ENCODE assay signal across 11 mouse cellular contexts in the genomic region with DNA sequence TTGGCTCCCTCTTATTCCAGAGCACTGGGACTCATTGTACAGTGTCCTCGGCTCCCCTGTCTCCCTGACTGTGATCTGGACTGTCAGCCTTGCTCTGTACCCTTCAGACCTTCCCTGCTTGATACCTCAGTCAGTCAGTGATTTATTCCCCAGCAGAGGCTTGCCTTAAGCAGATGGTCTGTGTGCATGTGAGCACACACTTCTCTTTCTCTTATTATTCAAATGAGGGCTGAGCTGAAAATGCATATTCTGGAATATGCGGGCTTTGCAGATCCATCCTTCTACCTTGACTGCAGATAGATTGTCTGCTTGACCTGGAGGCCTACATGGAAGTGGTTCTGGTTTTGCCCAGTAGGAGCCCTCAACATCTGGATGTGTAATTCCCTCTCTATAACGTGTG. TPM values are rescaled to one million over a fixed set of nuclear protein-coding genes. Genes with fewer than 3 reads are reported as not detected.
A peak's percentile ranks its signal among the peaks of the same experiment; 100 is the strongest.
DNase-seq lines count a peak whose midpoint lies in the region; ATAC-seq lines count a peak whose summit lies in the region.
"Had no signal": no experiment of that assay in that cellular context is flagged by ENCODE, and none has a peak within 500 bp of the region (broad histone marks: within the 10 kb centered on the region; RNA-seq: fewer than 3 reads in every experiment).

No protein-coding gene starts in this region.

- H3K4me1 ChIP-seq in heart, embryonic 11.5 days (ENCODE audit: control insufficient read depth, insufficient read depth, low read length), result peaks cover 40% of the 10 kb centered on the region
- peaks cover 25% of the 10 kb centered on the region for H3K4me1 ChIP-seq in embryonic facial prominence, embryonic 11.5 days (ENCODE audit: control insufficient read depth, insufficient read depth, low read length)
- H3K4me1 ChIP-seq in hindbrain, embryonic 11.5 days (replicated peaks; ENCODE audit: control insufficient read depth, insufficient read depth, low read length), result peaks cover 55% of the 10 kb centered on the region
- peaks cover 68% of the 10 kb centered on the region for H3K4me1 ChIP-seq in midbrain, embryonic 11.5 days (ENCODE audit: control insufficient read depth, insufficient read depth, low read length)

- ATAC-seq in heart, embryonic 11.5 days (replicated peaks; ENCODE audit: insufficient number of reproducible peaks, low FRiP score, low TSS enrichment), result no peak
- no peak for ATAC-seq in embryonic facial prominence, embryonic 11.5 days (replicated peaks; ENCODE audit: insufficient number of reproducible peaks, low FRiP score, low TSS enrichment, low read depth)
- ATAC-seq in hindbrain, embryonic 11.5 days (ENCODE audit: low FRiP score), result no peak
- no peak for ATAC-seq in midbrain, embryonic 11.5 days (ENCODE audit: low FRiP score)

- H3K27me3 ChIP-seq in heart, embryonic 11.5 days (ENCODE audit: control insufficient read depth, insufficient read depth, low read length), result no peaks in the 10 kb centered on the region
- H3K27me3 ChIP-seq in embryonic facial prominence, embryonic 11.5 days (ENCODE audit: control insufficient read depth, insufficient read depth, low read length), result no peaks in the 10 kb centered on the region
- no peaks in the 10 kb centered on the region for H3K27me3 ChIP-seq in hindbrain, embryonic 11.5 days (ENCODE audit: control insufficient read depth, insufficient read depth, low read length)
- H3K27me3 ChIP-seq in midbrain, embryonic 11.5 days (ENCODE audit: control insufficient read depth, insufficient read depth, low read length), result no peaks in the 10 kb centered on the region

- 81% methylated on average over 3 of the region's 3 CpGs for WGBS in heart, embryonic 11.5 days (ENCODE audit: insufficient replicate concordance)
- WGBS in embryonic facial prominence, embryonic 11.5 days, result 70% methylated on average over 3 of the region's 3 CpGs
- WGBS in hindbrain, embryonic 11.5 days, result 65% methylated on average over 3 of the region's 3 CpGs
- 67% methylated on average over 3 of the region's 3 CpGs for WGBS in midbrain, embryonic 11.5 days

- peaks cover 29% of the 10 kb centered on the region for H3K36me3 ChIP-seq in heart, embryonic 11.5 days (ENCODE audit: control insufficient read depth, insufficient read depth, low read length)
- no peaks in the 10 kb centered on the region for H3K36me3 ChIP-seq in embryonic facial prominence, embryonic 11.5 days (replicated peaks; ENCODE audit: control insufficient read depth, insufficient read depth, low read depth, low read length)
- H3K36me3 ChIP-seq in hindbrain, embryonic 11.5 days (ENCODE audit: control insufficient read depth, insufficient read depth, low read length), result 0 out of 2 replicates have a peak, but pooled peaks cover 2% of the 10 kb centered on the region
- H3K36me3 ChIP-seq in midbrain, embryonic 11.5 days (ENCODE audit: control insufficient read depth, insufficient read depth, low read length), result no peaks in the 10 kb centered on the region; the same call in 1 of the 2 replicates

- no peak overlapping the region for H3K4me2 ChIP-seq in heart, embryonic 11.5 days
- H3K4me2 ChIP-seq in embryonic facial prominence, embryonic 11.5 days (ENCODE audit: low read depth, low read length), result no peak overlapping the region
- H3K4me2 ChIP-seq in hindbrain, embryonic 11.5 days (replicated peaks; ENCODE audit: low read depth, low read length), result no peak overlapping the region
- H3K4me2 ChIP-seq in midbrain, embryonic 11.5 days, result no peak overlapping the region

- intact Hi-C loops in heart, postnatal 14 days (cut with DNase I), result no loop called here
- intact Hi-C loops in left cerebral cortex, postnatal 4 days (cut with DNase I), result no loop called here

- 0 out of 2 replicates have a peak overlapping the region, but pooled peaks have one; percentile 34 for H3K9ac ChIP-seq in heart, embryonic 11.5 days (ENCODE audit: low read depth, low read length)
- no peak overlapping the region for H3K9ac ChIP-seq in embryonic facial prominence, embryonic 11.5 days (replicated peaks; ENCODE audit: low read length)
- H3K9ac ChIP-seq in hindbrain, embryonic 11.5 days (ENCODE audit: low read depth, low read length), result peak overlapping the region; percentile 11; the same call in 1 of the 2 replicates
- H3K9ac ChIP-seq in midbrain, embryonic 11.5 days (ENCODE audit: low read length), result peak overlapping the region; percentile 4; the same call in 1 of the 2 replicates
- H3K9ac ChIP-seq: liver, embryonic 14.5 days had no signal

- no peak overlapping the region for H3K27ac ChIP-seq in heart, embryonic 11.5 days (ENCODE audit: low read depth, low read length)
- H3K27ac ChIP-seq in embryonic facial prominence, embryonic 11.5 days (replicated peaks; ENCODE audit: low read depth, low read length), result peak overlapping the region; percentile 49
- H3K27ac ChIP-seq in hindbrain, embryonic 11.5 days (ENCODE audit: low read depth, low read length), result peak overlapping the region; percentile 97
- H3K27ac ChIP-seq in midbrain, embryonic 11.5 days (ENCODE audit: low read depth, low read length), result peak overlapping the region; percentile 5; the same call in 1 of the 2 replicates
- H3K27ac ChIP-seq: liver, embryonic 14.5 days had no signal

- no peak overlapping the region for H3K4me3 ChIP-seq in heart, embryonic 11.5 days (ENCODE audit: low read depth, low read length)
- H3K4me3 ChIP-seq in embryonic facial prominence, embryonic 11.5 days (ENCODE audit: low read depth, low read length), result no peak overlapping the region
- 0 out of 2 replicates have a peak overlapping the region, but pooled peaks have one; percentile 3 for H3K4me3 ChIP-seq in hindbrain, embryonic 11.5 days (ENCODE audit: low read depth, low read length)
- no peak overlapping the region for H3K4me3 ChIP-seq in midbrain, embryonic 11.5 days (ENCODE audit: low read depth, low read length)

- no peak for DNase-seq in heart, postnatal 14 days
- no peak for DNase-seq in embryonic facial prominence, embryonic 11.5 days (ENCODE audit: low spot score)
- no peak for DNase-seq in hindbrain, embryonic 11.5 days (ENCODE audit: low spot score)
- no peak for DNase-seq in midbrain, embryonic 11.5 days (ENCODE audit: low spot score, missing footprints)
- no peak for DNase-seq in cerebellum, adult 9-10 months
- DNase-seq in left cerebral cortex, postnatal 4 days, result no peak
- no peak for DNase-seq in spleen, postnatal 10 days (ENCODE audit: low spot score in 2 of 2)
- DNase-seq: heart, postnatal 10 days; kidney, postnatal 4 days had no signal

- H3K9me3 ChIP-seq in heart, embryonic 11.5 days (replicated peaks; ENCODE audit: control insufficient read depth, low read length), result no peaks in the 10 kb centered on the region
- H3K9me3 ChIP-seq in embryonic facial prominence, embryonic 11.5 days (replicated peaks; ENCODE audit: control insufficient read depth, low read length), result no peaks in the 10 kb centered on the region
- H3K9me3 ChIP-seq in hindbrain, embryonic 11.5 days (ENCODE audit: control insufficient read depth, low read length), result no peaks in the 10 kb centered on the region
- no peaks in the 10 kb centered on the region for H3K9me3 ChIP-seq in midbrain, embryonic 11.5 days (ENCODE audit: control insufficient read depth, low read length)

RNA-seq across cellular contexts. Expression of gene Gpr84, which starts 12.4 kb away (rescaled TPM):
- 0.41 and 0.53 TPM in 2 replicates for polyA plus RNA-seq in heart, embryonic 11.5 days (2014; fragmentation: Nextera tagmentation; extraction: Ambion mirVana)
- not detected for total RNA-seq in heart, postnatal 14 days (2021)
- not detected in 2 replicates for polyA plus RNA-seq in embryonic facial prominence, embryonic 11.5 days (2014; fragmentation: Nextera tagmentation; extraction: Ambion mirVana)
- polyA plus RNA-seq in hindbrain, embryonic 11.5 days (2014; fragmentation: Nextera tagmentation; extraction: Ambion mirVana), result 0.11 and 0.34 TPM in 2 replicates
- polyA plus RNA-seq in midbrain, embryonic 11.5 days (2014; fragmentation: Nextera tagmentation; extraction: Ambion mirVana), result 0.12 and 0.23 TPM in 2 replicates
- total RNA-seq in left cerebral cortex, postnatal 4 days (2021), result under 1 TPM; 0.44 to 0.46 TPM
- total RNA-seq: heart, postnatal 10 days had no signal

RNA-seq across cellular contexts. Expression of gene Copz1, which starts 25.5 kb away (rescaled TPM):
- polyA plus RNA-seq in heart, embryonic 11.5 days (2014; fragmentation: Nextera tagmentation; extraction: Ambion mirVana), result 217 and 221 TPM in 2 replicates
- 10 to 100 TPM; 58.9 to 63.6 TPM for total RNA-seq in heart, postnatal 14 days (2021)
- polyA plus RNA-seq in embryonic facial prominence, embryonic 11.5 days (2014; fragmentation: Nextera tagmentation; extraction: Ambion mirVana), result 327 and 331 TPM in 2 replicates
- polyA plus RNA-seq in hindbrain, embryonic 11.5 days (2014; fragmentation: Nextera tagmentation; extraction: Ambion mirVana), result 310 and 313 TPM in 2 replicates
- polyA plus RNA-seq in midbrain, embryonic 11.5 days (2014; fragmentation: Nextera tagmentation; extraction: Ambion mirVana), result 286 and 307 TPM in 2 replicates
- total RNA-seq in left cerebral cortex, postnatal 4 days (2021), result 100 to 1,000 TPM; 105 to 107 TPM

RNA-seq across cellular contexts. Expression of gene Nfe2, which starts 39.8 kb away (rescaled TPM):
- 21.9 and 24.2 TPM in 2 replicates for polyA plus RNA-seq in heart, embryonic 11.5 days (2014; fragmentation: Nextera tagmentation; extraction: Ambion mirVana)
- total RNA-seq in heart, postnatal 14 days (2021), result under 1 TPM; 0.60 to 0.83 TPM
- 5.4 and 8.0 TPM in 2 replicates for polyA plus RNA-seq in embryonic facial prominence, embryonic 11.5 days (2014; fragmentation: Nextera tagmentation; extraction: Ambion mirVana)
- polyA plus RNA-seq in hindbrain, embryonic 11.5 days (2014; fragmentation: Nextera tagmentation; extraction: Ambion mirVana), result 4.7 and 5.0 TPM in 2 replicates
- polyA plus RNA-seq in midbrain, embryonic 11.5 days (2014; fragmentation: Nextera tagmentation; extraction: Ambion mirVana), result 6.8 and 6.9 TPM in 2 replicates
- total RNA-seq in left cerebral cortex, postnatal 4 days (2021), result not detected

RNA-seq across cellular contexts. Expression of gene Zfp385a, which starts 41.9 kb away (rescaled TPM):
- 10.2 and 11.6 TPM in 2 replicates for polyA plus RNA-seq in heart, embryonic 11.5 days (2014; fragmentation: Nextera tagmentation; extraction: Ambion mirVana)
- total RNA-seq in heart, postnatal 14 days (2021), result 10 to 100 TPM; 16.6 to 18.4 TPM
- polyA plus RNA-seq in embryonic facial prominence, embryonic 11.5 days (2014; fragmentation: Nextera tagmentation; extraction: Ambion mirVana), result 12.2 and 16.6 TPM in 2 replicates
- polyA plus RNA-seq in hindbrain, embryonic 11.5 days (2014; fragmentation: Nextera tagmentation; extraction: Ambion mirVana), result 19.7 and 22.2 TPM in 2 replicates
- 19.4 and 24.3 TPM in 2 replicates for polyA plus RNA-seq in midbrain, embryonic 11.5 days (2014; fragmentation: Nextera tagmentation; extraction: Ambion mirVana)
- 10 to 100 TPM; 47.8 to 52.7 TPM for total RNA-seq in left cerebral cortex, postnatal 4 days (2021)

RNA-seq across cellular contexts. Expression of gene Hnrnpa1, which starts 57.8 kb away (rescaled TPM):
- 572 and 590 TPM in 2 replicates for polyA plus RNA-seq in heart, embryonic 11.5 days (2014; fragmentation: Nextera tagmentation; extraction: Ambion mirVana)
- total RNA-seq in heart, postnatal 14 days (2021), result 100 to 1,000 TPM; 174 to 180 TPM
- 1,361 and 1,483 TPM in 2 replicates for polyA plus RNA-seq in embryonic facial prominence, embryonic 11.5 days (2014; fragmentation: Nextera tagmentation; extraction: Ambion mirVana)
- polyA plus RNA-seq in hindbrain, embryonic 11.5 days (2014; fragmentation: Nextera tagmentation; extraction: Ambion mirVana), result 1,309 and 1,311 TPM in 2 replicates
- polyA plus RNA-seq in midbrain, embryonic 11.5 days (2014; fragmentation: Nextera tagmentation; extraction: Ambion mirVana), result 1,348 and 1,391 TPM in 2 replicates
- 100 to 1,000 TPM; 690 to 711 TPM for total RNA-seq in left cerebral cortex, postnatal 4 days (2021)
